Mouse (Mus musculus): ENCODE data around the gene Fbn1.

The Fbn1 gene

GRCm38 (mm10) chr2:125334163-125334562 is 173.6 kb downstream of the Fbn1 start:
- DNase-seq (ENCODE audit: low spot score) = no peak

GRCm38 (mm10) chr2:125331581-125331980 is 176.2 kb downstream of the Fbn1 start:
- DNase-seq (ENCODE audit: low spot score) = no peak

- DNase-seq (ENCODE audit: low spot score) = no peak
Measured at GRCm38 (mm10) chr2:125330506-125330905, 177.3 kb downstream of the Fbn1 start.

- DNase-seq (ENCODE audit: low spot score) = no peak
Measured at GRCm38 (mm10) chr2:125325125-125325855, 182.5 kb downstream of the Fbn1 start.

GRCm38 (mm10) chr2:125324455-125324854 is 183.3 kb downstream of the Fbn1 start:
- DNase-seq (ENCODE audit: low spot score) = no peak

- DNase-seq (ENCODE audit: low spot score) = no peak
Measured at GRCm38 (mm10) chr2:125323347-125323746, 184.4 kb downstream of the Fbn1 start.

- DNase-seq (ENCODE audit: low spot score) = no peak
Measured at GRCm38 (mm10) chr2:125322581-125322980, 185.2 kb downstream of the Fbn1 start.

GRCm38 (mm10) chr2:125321071-125321470 is 186.7 kb downstream of the Fbn1 start:
- DNase-seq (ENCODE audit: low spot score) = no peak

GRCm38 (mm10) chr2:125319651-125320050 is 188.1 kb downstream of the Fbn1 start:
- DNase-seq (ENCODE audit: low spot score) = no peak

- no peak for DNase-seq (ENCODE audit: low spot score)
Measured at GRCm38 (mm10) chr2:125318371-125319061, 189.3 kb downstream of the Fbn1 start.

GRCm38 (mm10) chr2:125315203-125315602 is 192.6 kb downstream of the Fbn1 start:
- DNase-seq (ENCODE audit: low spot score) = no peak

GRCm38 (mm10) chr2:125314169-125314925 is 193.4 kb downstream of the Fbn1 start:
- no peak for DNase-seq (ENCODE audit: low spot score)

GRCm38 (mm10) chr2:125309710-125310109 is 198.1 kb downstream of the Fbn1 start:
- DNase-seq (ENCODE audit: low spot score) = no peak

GRCm38 (mm10) chr2:125305671-125306070 is 202.1 kb downstream of the Fbn1 start:
- DNase-seq (ENCODE audit: low spot score) = peak; percentile 7

GRCm38 (mm10) chr2:125304746-125305145 is 203.0 kb downstream of the Fbn1 start:
- no peak for DNase-seq (ENCODE audit: low spot score)

GRCm38 (mm10) chr2:125303764-125304384 is 203.9 kb downstream of the Fbn1 start:
- no peak for DNase-seq (ENCODE audit: low spot score)

- peak; percentile 23 for DNase-seq (ENCODE audit: low spot score)
Measured at GRCm38 (mm10) chr2:125302625-125302924, 205.2 kb downstream of the Fbn1 start.

GRCm38 (mm10) chr2:125301877-125302624 is 205.7 kb downstream of the Fbn1 start:
- DNase-seq (ENCODE audit: low spot score) = no peak

GRCm38 (mm10) chr2:125298841-125299240 is 209.0 kb downstream of the Fbn1 start:
- no peak for DNase-seq (ENCODE audit: low spot score)

GRCm38 (mm10) chr2:125295526-125295925 is 212.3 kb downstream of the Fbn1 start:
- DNase-seq (ENCODE audit: low spot score) = no peak

GRCm38 (mm10) chr2:125293969-125294491 is 213.8 kb downstream of the Fbn1 start:
- no peak for DNase-seq (ENCODE audit: low spot score)

- DNase-seq (ENCODE audit: low spot score) = no peak
Measured at GRCm38 (mm10) chr2:125292616-125293015, 215.2 kb downstream of the Fbn1 start.

Data from left cerebral cortex, adult 11 months (tissue).